Mouse (Mus musculus): ENCODE results near the gene Lbp. TPM values are rescaled to one million over a fixed set of nuclear protein-coding genes. Genes with fewer than 3 reads are reported as not detected.

Gene Lbp
- polyA plus RNA-seq, 1 experiment from 2014 or later: 4.4 TPM

DNA sequence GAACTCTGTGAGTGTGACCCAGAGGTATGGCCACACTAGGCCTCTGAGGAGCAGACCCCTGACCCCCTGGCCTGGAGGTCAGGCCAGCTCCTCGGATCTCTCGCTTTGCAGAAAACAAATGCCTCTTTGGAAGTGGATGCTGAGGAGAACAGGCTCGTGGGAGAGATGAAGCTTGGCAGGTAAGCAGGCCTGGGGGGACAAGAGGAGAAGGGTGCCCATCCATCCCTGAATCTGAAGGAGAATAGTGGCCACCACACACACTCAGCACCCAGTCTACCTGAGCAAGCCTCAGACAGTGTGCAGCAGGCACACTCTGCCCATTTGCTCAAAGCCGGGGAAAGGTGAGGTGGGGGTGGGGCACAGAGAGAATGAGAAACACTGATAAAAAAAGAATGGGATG, 30.5 kb upstream of the Lbp start:
- Histone ChIP-seq H3K36me3 (ENCODE audit: control insufficient read depth, insufficient read depth, low read length) (no peaks in the 10 kb centered on the region), H3K9me3 (ENCODE audit: control insufficient read depth, low read length) (no peaks in the 10 kb centered on the region), H3K9ac (ENCODE audit: low read length) (no peak overlapping the region), H3K27me3 (replicated peaks; ENCODE audit: control insufficient read depth, insufficient read depth, low read length) (no peaks in the 10 kb centered on the region), H3K4me1 (replicated peaks; ENCODE audit: control insufficient read depth, insufficient read depth, low read length) (no peaks in the 10 kb centered on the region), H3K4me3 (ENCODE audit: low read depth, low read length) (no peak overlapping the region), H3K27ac (ENCODE audit: low read depth) (no peak overlapping the region), H3K4me2 (ENCODE audit: low read length) (no peak overlapping the region)
- ATAC-seq (replicated peaks; ENCODE audit: low FRiP score, low TSS enrichment, low read depth) (no peak), DNase-seq (ENCODE audit: low spot score) (no peak)
- 58% methylated on average over 4 of the region's 4 CpGs for WGBS

DNA sequence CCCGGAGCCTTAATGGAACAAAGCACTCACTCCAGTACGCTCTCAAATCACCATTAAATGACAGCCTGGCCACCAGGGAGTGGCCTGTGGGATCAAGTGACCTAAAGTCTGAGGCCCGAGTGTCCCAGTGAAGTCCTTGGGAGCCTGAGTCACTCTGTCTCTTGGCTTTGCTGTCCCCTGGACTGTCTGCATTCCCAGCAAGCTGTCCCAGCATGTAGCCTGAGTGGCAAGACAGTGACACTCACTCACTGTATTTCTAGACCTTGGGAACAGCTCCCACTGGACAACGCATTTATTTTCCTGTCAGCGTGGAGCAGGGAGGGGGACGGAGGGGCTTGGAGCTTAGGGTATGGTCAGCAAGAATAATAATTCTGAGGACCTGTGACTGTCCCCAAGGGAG, 29.8 kb upstream of the Lbp start:
- H3K36me3 ChIP-seq (ENCODE audit: control insufficient read depth, insufficient read depth, low read length): no peaks in the 10 kb centered on the region
- no peak overlapping the region for H3K9ac ChIP-seq (ENCODE audit: low read length)
- ATAC-seq (replicated peaks; ENCODE audit: low FRiP score, low TSS enrichment, low read depth) (no peak), DNase-seq (ENCODE audit: low spot score) (no peak)
- no peaks in the 10 kb centered on the region for H3K9me3 ChIP-seq (ENCODE audit: control insufficient read depth, low read length)
- no peaks in the 10 kb centered on the region for H3K4me1 ChIP-seq (replicated peaks; ENCODE audit: control insufficient read depth, insufficient read depth, low read length)
- 72% methylated on average over 6 of the region's 6 CpGs for WGBS
- no peak overlapping the region for H3K4me2 ChIP-seq (ENCODE audit: low read length)
- H3K27me3 ChIP-seq (replicated peaks; ENCODE audit: control insufficient read depth, insufficient read depth, low read length): no peaks in the 10 kb centered on the region
- no peak overlapping the region for H3K4me3 ChIP-seq (ENCODE audit: low read depth, low read length)
- no peak overlapping the region for H3K27ac ChIP-seq (ENCODE audit: low read depth)

DNA sequence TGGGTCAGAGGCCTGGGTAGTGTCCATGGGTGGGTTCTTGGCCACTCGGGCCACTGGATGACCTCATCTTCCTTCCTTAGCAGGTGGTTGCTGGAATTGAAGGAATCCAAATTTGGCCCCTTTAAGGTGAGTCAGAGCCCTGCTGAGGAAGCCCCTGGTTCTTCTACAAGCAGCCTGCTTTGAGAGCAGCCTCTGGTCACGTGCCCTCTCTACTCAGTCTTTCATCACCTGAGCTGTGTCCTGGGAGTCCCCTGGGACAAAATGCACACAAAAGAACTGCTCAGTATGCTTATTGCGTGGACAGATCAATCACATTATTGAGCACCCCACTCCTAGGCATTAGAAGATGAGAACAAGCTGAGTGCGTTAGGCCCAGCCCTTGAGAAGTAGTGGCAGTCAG, 29.4 kb upstream of the Lbp start:
- DNase-seq (ENCODE audit: low spot score): no peak
- Histone ChIP-seq H3K36me3 (ENCODE audit: control insufficient read depth, insufficient read depth, low read length) (no peaks in the 10 kb centered on the region), H3K27ac (ENCODE audit: low read depth) (no peak overlapping the region), H3K9ac (ENCODE audit: low read length) (no peak overlapping the region), H3K4me1 (replicated peaks; ENCODE audit: control insufficient read depth, insufficient read depth, low read length) (no peaks in the 10 kb centered on the region), H3K27me3 (replicated peaks; ENCODE audit: control insufficient read depth, insufficient read depth, low read length) (no peaks in the 10 kb centered on the region), H3K4me3 (ENCODE audit: low read depth, low read length) (no peak overlapping the region), H3K9me3 (ENCODE audit: control insufficient read depth, low read length) (no peaks in the 10 kb centered on the region), H3K4me2 (ENCODE audit: low read length) (no peak overlapping the region)
- no peak for ATAC-seq (replicated peaks; ENCODE audit: low FRiP score, low TSS enrichment, low read depth)
- 75% methylated on average over 4 of the region's 4 CpGs for WGBS

GRCm38 (mm10) chr2:158279656-158280055, 26.6 kb upstream of the Lbp start:
- H3K9me3 ChIP-seq (ENCODE audit: control insufficient read depth, low read length): no peaks in the 10 kb centered on the region
- no peaks in the 10 kb centered on the region for H3K36me3 ChIP-seq (ENCODE audit: control insufficient read depth, insufficient read depth, low read length)
- no peak overlapping the region for H3K4me2 ChIP-seq (ENCODE audit: low read length)
- H3K9ac ChIP-seq (ENCODE audit: low read length): no peak overlapping the region
- DNase-seq (ENCODE audit: low spot score) (no peak), ATAC-seq (replicated peaks; ENCODE audit: low FRiP score, low TSS enrichment, low read depth) (no peak)
- no peak overlapping the region for H3K4me3 ChIP-seq (ENCODE audit: low read depth, low read length)
- no peak overlapping the region for H3K27ac ChIP-seq (ENCODE audit: low read depth)
- H3K27me3 ChIP-seq (replicated peaks; ENCODE audit: control insufficient read depth, insufficient read depth, low read length): no peaks in the 10 kb centered on the region
- H3K4me1 ChIP-seq (replicated peaks; ENCODE audit: control insufficient read depth, insufficient read depth, low read length): no peaks in the 10 kb centered on the region
- WGBS: 87% methylated on average over 4 of the region's 4 CpGs

DNA sequence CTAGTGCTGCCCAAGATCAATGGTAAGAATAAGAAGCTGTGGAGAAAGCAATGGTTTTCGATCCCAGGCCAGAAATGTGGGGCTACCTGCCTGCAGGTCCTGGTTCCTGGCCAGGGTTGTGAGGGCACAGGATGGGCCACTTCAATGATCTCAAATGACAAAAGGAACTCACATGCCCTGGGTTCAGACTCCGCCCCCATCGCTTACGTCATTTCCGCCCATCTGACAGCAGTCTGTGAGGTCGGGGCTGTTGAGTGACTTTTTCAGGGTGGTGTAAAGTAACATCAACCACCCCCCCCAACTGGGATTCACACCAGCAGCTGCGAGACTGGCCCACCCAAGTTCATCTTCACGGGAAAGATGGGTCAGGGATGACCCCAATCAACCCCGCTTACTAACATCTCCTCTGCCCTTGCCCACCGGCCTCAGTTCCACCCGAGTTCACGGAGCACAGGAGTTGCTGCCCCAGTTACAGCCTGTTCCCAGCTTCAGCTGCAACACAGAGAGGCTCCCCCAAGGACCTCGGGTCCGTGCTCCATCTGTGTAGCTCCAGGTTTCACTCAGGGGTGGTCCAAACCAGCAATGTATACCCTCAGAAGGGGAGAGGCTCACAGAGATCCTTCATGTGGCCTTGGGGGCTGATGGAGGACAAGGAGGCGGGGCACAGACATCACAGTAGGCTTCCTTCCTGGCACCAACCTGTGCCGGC, 24.6 kb upstream of the Lbp start:
- Histone ChIP-seq H3K9ac (ENCODE audit: low read length) (no peak overlapping the region), H3K4me3 (ENCODE audit: low read depth, low read length) (no peak overlapping the region), H3K36me3 (ENCODE audit: control insufficient read depth, insufficient read depth, low read length) (no peaks in the 10 kb centered on the region), H3K27ac (ENCODE audit: low read depth) (no peak overlapping the region), H3K9me3 (ENCODE audit: control insufficient read depth, low read length) (no peaks in the 10 kb centered on the region), H3K27me3 (replicated peaks; ENCODE audit: control insufficient read depth, insufficient read depth, low read length) (no peaks in the 10 kb centered on the region), H3K4me2 (ENCODE audit: low read length) (no peak overlapping the region), H3K4me1 (replicated peaks; ENCODE audit: control insufficient read depth, insufficient read depth, low read length) (no peaks in the 10 kb centered on the region)
- DNase-seq (ENCODE audit: low spot score) (no peak), ATAC-seq (replicated peaks; ENCODE audit: low FRiP score, low TSS enrichment, low read depth) (no peak)
- 56% methylated on average over 16 of the region's 16 CpGs for WGBS

GRCm38 (mm10) chr2:158283136-158283535, 23.2 kb upstream of the Lbp start:
- Histone ChIP-seq H3K27me3 (replicated peaks; ENCODE audit: control insufficient read depth, insufficient read depth, low read length) (no peaks in the 10 kb centered on the region), H3K36me3 (ENCODE audit: control insufficient read depth, insufficient read depth, low read length) (no peaks in the 10 kb centered on the region), H3K9ac (ENCODE audit: low read length) (no peak overlapping the region), H3K4me1 (replicated peaks; ENCODE audit: control insufficient read depth, insufficient read depth, low read length) (no peaks in the 10 kb centered on the region), H3K4me3 (ENCODE audit: low read depth, low read length) (no peak overlapping the region), H3K9me3 (ENCODE audit: control insufficient read depth, low read length) (no peaks in the 10 kb centered on the region), H3K4me2 (ENCODE audit: low read length) (no peak overlapping the region), H3K27ac (ENCODE audit: low read depth) (no peak overlapping the region)
- ATAC-seq (replicated peaks; ENCODE audit: low FRiP score, low TSS enrichment, low read depth) (no peak), DNase-seq (ENCODE audit: low spot score) (no peak)
- 79% methylated on average over 7 of the region's 7 CpGs for WGBS

DNA sequence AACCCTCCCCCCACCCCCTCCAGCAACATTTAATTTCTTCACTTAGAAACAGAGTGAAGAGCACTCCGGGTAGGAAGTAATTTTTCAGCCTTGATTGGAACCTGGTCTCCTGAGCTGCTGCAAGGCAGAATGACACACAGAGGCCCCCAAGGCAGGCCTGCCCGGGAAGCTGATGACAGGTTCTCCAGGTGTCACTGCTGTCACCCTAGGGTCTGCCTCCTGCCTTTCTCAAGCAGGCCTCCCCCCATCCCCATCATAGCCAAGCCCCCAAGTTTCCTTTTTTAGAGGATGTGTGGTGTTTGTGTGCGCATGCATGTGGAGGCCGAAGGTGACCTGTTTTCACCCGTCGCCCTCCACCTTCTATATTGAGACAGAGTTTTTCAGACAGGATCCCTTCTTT, 22.5 kb upstream of the Lbp start:
- 80% methylated on average over 6 of the region's 6 CpGs for WGBS
- ATAC-seq (replicated peaks; ENCODE audit: low FRiP score, low TSS enrichment, low read depth) (no peak), DNase-seq (ENCODE audit: low spot score) (no peak)
- no peak overlapping the region for H3K9ac ChIP-seq (ENCODE audit: low read length)
- H3K9me3 ChIP-seq (ENCODE audit: control insufficient read depth, low read length): no peaks in the 10 kb centered on the region
- no peak overlapping the region for H3K4me2 ChIP-seq (ENCODE audit: low read length)
- no peaks in the 10 kb centered on the region for H3K27me3 ChIP-seq (replicated peaks; ENCODE audit: control insufficient read depth, insufficient read depth, low read length)
- H3K4me1 ChIP-seq (replicated peaks; ENCODE audit: control insufficient read depth, insufficient read depth, low read length): no peaks in the 10 kb centered on the region
- no peak overlapping the region for H3K27ac ChIP-seq (ENCODE audit: low read depth)
- H3K4me3 ChIP-seq (ENCODE audit: low read depth, low read length): no peak overlapping the region
- H3K36me3 ChIP-seq (ENCODE audit: control insufficient read depth, insufficient read depth, low read length): no peaks in the 10 kb centered on the region

GRCm38 (mm10) chr2:158284571-158284970, 21.7 kb upstream of the Lbp start:
- Histone ChIP-seq H3K9me3 (ENCODE audit: control insufficient read depth, low read length) (no peaks in the 10 kb centered on the region), H3K4me2 (ENCODE audit: low read length) (no peak overlapping the region), H3K9ac (ENCODE audit: low read length) (no peak overlapping the region), H3K27me3 (replicated peaks; ENCODE audit: control insufficient read depth, insufficient read depth, low read length) (no peaks in the 10 kb centered on the region), H3K4me3 (ENCODE audit: low read depth, low read length) (no peak overlapping the region), H3K27ac (ENCODE audit: low read depth) (no peak overlapping the region), H3K36me3 (ENCODE audit: control insufficient read depth, insufficient read depth, low read length) (no peaks in the 10 kb centered on the region), H3K4me1 (replicated peaks; ENCODE audit: control insufficient read depth, insufficient read depth, low read length) (no peaks in the 10 kb centered on the region)
- DNase-seq (ENCODE audit: low spot score) (peak; percentile 73), ATAC-seq (replicated peaks; ENCODE audit: low FRiP score, low TSS enrichment, low read depth) (no peak)
- 27% methylated on average over 11 of the region's 11 CpGs for WGBS

- Histone ChIP-seq H3K4me2 (ENCODE audit: low read length) (no peak overlapping the region), H3K27ac (ENCODE audit: low read depth) (no peak overlapping the region), H3K4me1 (replicated peaks; ENCODE audit: control insufficient read depth, insufficient read depth, low read length) (no peaks in the 10 kb centered on the region), H3K9ac (ENCODE audit: low read length) (no peak overlapping the region), H3K4me3 (ENCODE audit: low read depth, low read length) (no peak overlapping the region), H3K9me3 (ENCODE audit: control insufficient read depth, low read length) (no peaks in the 10 kb centered on the region), H3K36me3 (ENCODE audit: control insufficient read depth, insufficient read depth, low read length) (no peaks in the 10 kb centered on the region), H3K27me3 (replicated peaks; ENCODE audit: control insufficient read depth, insufficient read depth, low read length) (no peaks in the 10 kb centered on the region)
- WGBS: 64% methylated on average over 6 of the region's 6 CpGs
- no peak for DNase-seq (ENCODE audit: low spot score)
- ATAC-seq (replicated peaks; ENCODE audit: low FRiP score, low TSS enrichment, low read depth): no peak
These were observed 20.6 kb upstream of the Lbp start for GRCm38 (mm10) chr2:158285655-158286054.

All from intestine, embryonic 14.5 days (tissue).